Mouse (Mus musculus) B cell, adult 2 months (primary cell): Measurements from ENCODE around the gene Krt75.
"Not testable (repeated sequence)": the region's sequence is repeated elsewhere in the genome, so short reads cannot be mapped to it uniquely, and the experiment has no call there.

Experiments
- DNase-seq, 2 experiments: peaks; one replicate each; pipeline ENCODE4 v3.0.0; 2022

The Krt75 gene

DNA sequence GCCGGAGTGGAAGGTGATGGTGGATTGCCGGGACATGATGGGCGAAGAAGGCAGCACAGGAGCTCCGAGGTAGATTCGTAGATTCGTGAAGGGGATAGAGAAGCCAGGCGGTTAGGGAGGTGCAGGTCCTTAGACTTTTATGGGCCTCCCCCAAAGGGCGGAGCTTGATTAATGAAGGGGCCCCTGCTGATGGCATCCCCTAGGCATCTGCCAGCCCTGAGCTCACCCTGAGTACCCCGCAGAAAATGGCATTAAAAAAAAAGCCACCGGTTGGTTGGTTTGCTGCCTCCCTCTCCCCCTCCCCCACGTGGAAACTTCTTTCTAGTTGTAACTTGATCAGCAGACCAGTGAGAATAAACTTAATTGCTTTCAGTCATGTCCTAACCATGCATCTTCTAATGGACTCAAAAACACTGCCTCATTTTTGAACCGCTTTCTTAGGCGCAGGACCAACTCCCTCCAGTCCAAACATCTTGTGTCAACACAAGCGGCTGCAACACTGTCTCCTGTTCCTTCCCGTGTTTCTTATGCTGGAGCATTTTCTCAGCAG lies at the start of gene Krt75:
Gene Krt75, minus strand, starts transcription at position 109 of the 550 bp plus-strand sequence.
- no peak for DNase-seq

DNA sequence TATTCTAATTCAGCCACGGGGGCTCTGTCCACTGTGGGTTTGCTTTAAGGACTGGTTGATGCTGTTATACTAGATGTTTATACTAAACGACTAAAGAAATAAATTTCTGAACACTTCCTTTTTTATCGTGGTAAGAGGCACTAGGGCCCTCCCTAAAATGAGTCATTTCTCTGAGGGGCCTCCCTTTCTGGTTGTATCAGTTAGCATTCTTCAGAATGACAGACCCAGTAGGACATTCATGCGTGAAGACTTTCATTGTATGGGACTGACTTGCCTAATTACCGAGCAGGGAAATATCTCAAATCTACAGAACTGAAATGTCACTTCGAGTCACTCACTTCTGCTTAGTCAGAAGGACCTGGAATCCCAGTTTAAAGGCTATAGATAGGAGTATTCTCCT lies 25.4 kb upstream of the Krt75 start:
- DNase-seq: no peak

DNA sequence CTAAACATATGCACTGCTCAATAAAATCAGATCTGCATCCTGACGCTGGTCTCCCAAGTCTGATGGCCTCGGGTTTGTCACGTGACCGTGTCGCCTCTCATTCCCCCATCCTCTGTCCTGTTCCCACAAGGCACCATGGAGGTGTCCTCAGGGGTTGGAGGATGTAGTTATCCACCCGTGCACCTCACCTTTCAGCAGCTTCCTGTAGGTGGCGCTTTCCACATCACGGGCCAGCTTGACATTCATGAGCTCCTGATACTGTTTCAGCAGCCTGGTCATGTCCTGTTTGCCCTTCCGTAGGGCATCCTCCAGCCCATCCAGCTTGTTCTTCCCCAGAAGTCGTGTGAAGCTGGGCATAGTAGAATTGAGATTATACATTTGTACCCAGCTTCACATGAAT lies 14.5 kb upstream of the Krt75 start:
- no peak for DNase-seq

DNA sequence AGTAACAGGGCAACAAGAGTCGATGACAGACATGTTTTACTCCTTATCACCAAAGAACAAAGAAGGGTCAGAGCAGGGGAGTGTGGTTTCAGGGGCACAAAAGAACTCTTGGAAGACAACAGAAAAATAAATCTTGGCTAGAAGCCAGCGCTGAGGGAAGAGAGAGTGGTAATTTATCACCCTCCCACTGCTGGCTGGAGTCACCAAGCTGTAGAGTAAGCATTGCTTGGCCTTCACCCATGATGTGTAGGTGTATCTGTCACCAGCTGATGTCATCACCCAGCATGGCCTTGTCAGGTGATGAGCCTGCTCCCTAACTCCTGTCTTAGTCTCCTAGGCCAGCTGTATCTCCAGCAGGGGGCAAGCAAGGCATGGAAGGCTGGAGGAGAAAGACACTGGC lies 10.8 kb upstream of the Krt75 start:
- no peak for DNase-seq

DNA sequence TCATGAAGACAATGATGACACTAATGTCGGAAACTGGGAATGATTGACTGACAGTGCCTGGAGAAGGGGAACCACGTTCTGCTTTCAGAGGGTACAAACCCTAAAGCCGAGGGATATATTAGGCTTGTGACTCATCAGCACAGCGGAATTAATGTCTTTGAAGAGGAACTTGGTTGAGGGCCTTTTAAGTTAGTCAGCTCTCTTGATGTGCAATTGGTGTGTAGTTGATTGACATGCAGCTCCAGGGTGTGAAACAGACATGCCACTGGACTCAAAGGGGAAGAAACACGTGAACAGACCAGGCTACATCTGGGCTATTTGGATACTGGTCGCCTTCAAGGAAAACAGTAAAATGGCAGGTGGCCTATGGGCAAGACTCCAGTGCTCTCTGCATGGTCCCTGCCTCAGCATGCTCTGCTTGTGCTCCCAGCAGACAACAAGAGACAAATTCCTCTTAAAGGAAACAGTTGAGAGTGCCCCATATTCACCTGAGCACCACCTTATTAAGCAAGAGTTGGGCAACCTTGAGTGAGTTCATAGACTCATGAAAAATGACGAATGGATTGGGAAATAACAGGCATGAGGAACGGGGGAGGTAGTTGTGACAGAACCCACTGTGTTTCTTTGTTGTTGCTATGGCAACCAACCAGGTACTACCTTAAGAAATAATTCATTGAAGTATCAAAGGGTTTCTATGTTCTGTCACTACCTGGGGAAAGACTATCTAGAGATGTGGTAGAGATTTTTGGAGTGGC lies 9.7 kb upstream of the Krt75 start:
- no peak for DNase-seq

DNA sequence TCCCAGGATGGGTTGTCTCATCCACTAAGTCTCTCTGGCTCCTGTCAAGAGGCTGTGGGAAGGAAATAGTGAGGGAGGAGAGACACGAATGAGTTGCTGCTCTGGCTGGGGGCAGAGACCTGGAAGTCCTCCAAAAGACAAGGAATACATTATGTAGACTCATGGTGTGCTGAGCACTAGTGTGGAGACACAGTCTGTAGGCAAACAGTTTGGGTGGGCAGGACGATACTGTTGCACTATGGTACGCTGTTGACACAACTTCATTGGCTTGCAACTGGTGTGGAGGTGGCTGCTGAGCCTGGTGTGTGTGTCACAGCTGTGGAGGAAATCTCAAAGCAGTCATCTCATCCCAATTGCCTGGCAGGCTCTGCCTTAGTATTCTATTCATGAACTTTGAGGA lies 8.0 kb upstream of the Krt75 start:
- no peak for DNase-seq

DNA sequence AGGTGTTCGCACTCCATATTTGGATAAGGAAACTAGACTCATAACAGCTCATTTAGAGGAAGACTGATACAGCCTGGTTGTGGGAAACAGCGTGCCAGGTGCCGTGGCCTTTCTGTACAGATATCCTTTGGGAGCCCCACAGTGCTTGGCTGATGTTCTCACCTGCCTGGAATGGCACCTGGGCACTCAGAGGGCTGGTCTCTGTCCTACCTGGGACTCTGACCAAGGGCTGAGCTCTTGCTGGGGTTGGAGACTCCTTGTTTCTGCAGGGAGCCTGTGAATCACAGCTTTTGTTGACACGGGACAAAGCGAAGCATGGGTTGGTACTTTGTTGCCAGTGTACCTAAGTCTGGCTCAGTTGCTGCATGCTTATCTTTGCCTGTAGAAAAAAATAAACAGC lies 1.8 kb upstream of the Krt75 start:
- no peak for DNase-seq

DNA sequence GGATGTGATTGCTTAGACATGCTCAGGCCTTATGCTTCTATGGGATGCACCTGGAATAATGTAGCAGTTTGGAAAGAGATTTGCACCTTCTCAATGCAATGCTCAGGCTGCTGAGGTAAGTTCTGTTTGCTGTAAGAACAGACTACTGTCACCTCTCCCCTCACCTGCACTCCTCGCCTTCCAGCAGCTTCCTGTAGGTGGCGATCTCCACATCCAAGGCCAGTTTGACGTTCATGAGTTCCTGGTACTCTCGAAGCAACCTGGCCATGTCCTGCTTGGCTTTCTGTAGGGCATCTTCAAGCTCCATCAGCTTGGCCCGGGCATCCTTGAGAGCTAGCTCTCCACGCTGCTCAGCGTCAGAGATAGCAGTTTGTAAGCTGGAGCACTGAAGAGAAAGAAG lies 5.9 kb downstream of the Krt75 start:
- DNase-seq: peak in 1 of 2 experiments; percentile 7

DNA sequence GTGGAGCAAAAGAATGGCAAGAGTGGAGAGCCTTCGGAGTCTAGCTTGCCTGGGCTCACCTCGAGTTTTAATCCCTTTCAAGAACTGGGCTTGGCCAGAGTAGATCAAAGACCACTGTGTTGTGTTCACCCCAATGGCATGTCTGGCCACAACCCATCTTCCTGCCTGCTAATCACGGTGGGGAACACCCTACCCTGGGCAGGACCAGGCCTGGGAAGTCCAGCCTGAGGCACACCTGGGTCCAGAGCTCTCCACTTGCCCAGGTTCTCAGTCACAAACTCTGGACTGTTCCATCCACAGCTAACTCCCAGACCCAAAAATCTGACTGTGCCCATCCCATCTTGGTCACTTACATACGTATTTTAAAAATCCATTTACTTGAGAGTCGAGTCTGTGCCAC lies 10.9 kb downstream of the Krt75 start, which contains the start of gene Krt90:
Gene Krt90, minus strand, starts transcription at position 101 of the 400 bp plus-strand sequence.
- no peak for DNase-seq

DNA sequence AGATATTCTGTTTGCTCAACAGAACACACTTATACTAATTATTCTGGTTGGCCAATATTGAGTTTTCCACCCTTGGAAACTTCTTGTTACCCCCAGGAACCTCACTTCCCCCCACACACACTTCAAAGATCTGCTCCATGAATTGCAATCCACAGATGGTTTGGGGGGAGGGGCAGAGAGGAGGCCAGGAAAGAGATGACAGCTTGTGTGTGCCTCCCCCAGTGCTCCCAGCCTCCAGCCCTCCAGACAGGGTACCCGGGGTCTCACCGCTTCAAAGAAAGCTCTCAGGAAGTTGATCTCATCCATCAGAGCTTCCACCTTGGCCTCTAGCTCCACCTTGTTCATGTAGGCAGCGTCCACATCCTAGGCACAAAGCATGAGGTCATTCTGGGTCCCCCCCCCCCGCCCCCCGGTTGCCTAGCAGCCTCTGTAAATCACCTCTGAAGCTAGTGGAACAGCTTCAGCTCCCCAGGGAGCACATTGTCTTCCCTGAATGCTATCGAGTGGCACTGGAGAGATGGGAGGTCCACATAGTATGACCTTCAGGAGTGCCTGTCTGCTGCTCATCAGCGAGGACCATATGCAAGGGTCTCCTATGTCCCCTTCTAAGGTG lies 15.6 kb downstream of the Krt75 start:
- DNase-seq: no peak

DNA sequence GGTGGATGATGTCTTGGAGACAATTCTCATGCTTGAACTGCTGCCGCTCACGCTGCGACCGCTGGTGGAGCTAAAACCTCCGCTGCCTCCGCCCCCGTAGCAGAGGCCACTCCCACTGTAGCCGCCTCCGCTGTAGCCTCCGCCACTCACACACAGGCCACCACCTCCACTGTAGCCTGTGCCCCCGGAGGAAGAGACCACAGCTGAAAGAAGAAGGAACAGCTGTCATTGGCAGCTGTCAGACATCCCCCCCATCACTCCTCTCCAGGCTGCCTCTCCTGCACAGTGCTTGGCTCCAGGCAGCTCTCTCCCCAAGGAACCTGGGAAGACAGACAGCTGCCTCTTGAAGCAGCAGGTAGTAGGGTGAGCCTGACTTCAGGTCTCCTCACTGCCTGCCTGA lies 20.5 kb downstream of the Krt75 start:
- no peak for DNase-seq

DNA sequence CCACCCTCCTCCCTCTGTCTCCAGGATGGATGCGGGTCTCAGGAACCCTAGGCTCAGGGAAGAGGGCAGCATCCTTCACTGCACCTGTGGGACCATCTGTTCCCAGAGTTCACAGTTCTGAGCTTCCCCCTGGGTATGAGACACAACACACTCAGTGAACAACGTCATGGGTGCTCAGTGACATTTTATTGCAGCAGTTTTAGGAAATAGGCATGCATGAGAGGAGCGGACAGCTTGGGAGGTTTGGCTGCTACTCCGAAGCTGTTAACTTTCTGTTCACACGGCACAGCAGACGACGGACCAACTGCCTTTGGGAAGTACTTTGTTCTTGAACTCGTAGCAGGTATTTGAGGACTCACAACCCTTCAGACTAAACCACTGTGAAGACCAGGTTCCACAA lies 21.5 kb downstream of the Krt75 start:
- no peak for DNase-seq

DNA sequence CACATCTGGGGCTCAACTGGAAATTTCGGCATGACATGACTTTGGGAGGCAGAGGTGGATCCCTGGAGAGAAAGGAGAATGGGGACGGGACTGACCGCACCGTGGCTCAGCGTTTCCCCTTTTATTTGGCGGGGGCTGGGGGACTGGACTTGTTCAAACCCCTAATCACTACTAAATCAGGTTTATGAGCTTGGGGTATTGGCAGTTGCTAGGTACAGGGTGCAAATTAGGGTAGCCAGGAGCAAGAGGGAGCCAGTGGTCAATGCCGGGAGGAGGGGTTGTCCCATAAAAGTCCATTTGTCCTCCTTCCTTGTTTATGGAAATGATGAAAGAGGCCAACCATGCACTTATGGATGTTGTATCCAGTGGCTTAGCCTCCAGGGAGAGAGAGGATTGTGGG lies 23.1 kb downstream of the Krt75 start, which contains the start of gene Krt82:
Gene Krt82, minus strand, starts transcription at position 101 of the 400 bp plus-strand sequence.
- DNase-seq: no peak

DNA sequence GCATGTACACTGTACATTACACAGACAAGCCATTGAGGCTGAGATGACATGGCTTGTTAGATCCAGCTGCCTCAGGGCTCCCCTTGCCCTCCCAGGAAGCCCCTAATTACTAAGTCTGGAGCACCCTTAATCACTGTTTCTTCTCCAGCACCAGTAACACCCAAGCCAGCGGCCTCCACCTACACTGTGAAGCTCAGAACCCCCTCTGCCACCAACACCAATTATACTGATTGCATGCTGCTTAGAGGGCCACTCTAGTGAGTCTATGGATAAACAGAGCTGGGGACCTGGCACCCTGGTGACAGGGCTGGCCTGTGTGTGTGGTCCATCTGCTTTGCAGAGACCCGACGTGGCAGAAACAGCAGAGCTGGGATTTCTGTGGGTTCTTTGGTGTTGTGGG lies 29.2 kb downstream of the Krt75 start:
- no peak for DNase-seq

DNA sequence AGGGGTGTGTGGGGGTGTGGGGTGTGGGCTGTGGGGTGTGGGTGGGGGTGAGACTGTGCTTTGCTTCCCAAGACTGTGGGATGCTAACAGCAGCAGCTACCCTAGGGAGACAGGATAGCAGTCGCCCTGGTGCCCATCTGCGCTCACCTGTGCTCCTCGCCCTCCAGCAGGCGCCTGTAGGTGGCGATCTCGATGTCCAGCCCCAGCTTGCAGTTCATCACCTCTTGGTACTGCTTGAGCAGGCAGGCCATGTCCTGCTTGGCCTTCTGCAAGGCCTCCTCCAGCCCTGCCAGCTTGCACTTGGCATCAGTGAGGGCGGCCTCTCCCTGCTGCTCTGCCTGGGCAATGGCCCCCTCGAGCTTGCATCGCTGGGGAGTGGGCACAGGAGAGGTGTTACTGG lies 31.2 kb downstream of the Krt75 start:
- DNase-seq: no peak

DNA sequence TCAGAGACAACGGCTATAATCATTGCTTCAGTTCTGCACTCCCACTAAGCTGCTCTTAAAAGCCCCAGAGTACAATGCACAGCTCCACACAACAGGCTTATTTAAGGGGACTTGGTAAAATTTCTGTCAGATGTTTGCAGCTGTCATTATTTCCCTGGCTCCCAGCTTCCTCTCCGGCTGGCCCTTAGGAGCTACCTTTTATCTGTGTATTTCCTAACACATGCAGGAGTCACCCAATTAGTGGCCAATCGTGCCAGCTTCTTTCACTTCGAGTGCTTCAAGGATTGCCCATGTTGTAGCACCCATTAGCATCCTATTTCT lies 35.2 kb downstream of the Krt75 start:
- no peak for DNase-seq

DNA sequence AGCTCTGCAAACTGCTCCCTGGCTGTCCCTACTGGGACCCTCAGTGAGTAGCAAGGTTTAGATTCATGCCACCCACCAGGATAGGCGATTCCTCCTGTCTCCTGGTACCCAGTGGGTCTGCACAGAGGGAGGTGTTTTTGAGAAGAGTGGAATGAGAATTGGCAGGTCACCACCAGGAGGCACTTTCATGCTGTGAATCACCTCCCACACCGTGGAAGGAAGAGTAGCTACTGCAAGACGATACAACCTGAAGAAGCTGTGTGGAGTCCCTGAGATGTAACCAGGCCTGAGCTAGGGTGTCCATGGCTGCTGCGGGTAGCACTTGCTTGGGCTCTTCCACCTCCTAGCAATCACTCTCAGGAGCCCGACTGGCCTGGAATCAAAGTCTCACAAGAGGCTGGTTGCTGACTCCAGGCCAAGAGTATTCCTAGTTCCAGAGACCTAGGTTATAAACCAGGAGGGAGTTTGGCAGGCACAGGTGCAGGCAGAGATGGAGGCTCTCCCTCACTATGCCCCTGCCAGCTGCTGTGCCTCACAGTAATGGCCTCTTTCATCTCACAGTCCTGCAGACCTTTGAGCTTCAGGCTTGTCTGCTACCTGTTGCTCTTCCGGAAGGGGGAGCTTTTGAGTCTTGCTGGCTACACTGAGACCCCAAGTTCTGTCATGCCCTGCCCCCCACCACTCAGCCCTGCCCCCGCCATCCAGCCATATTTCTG lies 35.7 kb downstream of the Krt75 start:
- no peak for DNase-seq

DNA sequence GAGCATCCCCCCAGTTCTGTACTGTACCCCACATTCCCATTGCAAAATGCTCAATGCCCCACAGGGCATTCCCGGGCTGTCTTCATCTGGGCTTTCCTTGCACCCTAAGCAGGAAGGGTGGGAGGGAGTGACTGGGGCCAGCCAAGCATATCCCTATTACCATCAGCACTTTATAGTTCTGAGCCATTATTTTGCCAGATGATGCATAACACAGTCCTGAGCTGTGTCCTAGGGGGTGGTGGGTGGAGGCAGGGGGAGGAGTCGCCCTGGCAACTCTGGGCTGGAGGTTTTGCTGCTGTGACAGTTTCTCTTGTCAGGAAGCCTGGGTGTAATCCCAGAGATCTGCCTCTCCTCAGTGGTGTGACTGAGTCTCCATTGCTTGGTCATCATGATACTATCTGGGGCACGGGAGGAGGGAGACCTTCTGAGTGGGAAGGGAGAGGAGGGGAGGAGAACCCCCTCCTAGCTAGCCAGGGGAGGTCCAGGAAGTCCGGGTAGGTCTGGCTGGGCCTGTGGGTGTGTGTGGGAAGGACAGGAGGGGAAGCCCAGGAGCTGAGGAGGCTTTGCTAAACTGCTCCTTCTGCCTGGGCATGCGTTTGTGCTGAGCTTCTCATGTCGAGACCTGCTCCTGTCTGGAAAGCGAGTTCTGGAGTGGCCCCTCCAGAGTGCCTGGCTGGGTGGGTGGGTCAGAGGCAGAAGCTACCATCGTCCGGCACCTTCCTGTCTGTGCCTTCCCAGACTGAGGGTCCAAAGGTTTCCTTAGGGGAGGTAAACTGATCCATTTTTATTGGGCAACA lies 37.5 kb downstream of the Krt75 start:
- no peak for DNase-seq

DNA sequence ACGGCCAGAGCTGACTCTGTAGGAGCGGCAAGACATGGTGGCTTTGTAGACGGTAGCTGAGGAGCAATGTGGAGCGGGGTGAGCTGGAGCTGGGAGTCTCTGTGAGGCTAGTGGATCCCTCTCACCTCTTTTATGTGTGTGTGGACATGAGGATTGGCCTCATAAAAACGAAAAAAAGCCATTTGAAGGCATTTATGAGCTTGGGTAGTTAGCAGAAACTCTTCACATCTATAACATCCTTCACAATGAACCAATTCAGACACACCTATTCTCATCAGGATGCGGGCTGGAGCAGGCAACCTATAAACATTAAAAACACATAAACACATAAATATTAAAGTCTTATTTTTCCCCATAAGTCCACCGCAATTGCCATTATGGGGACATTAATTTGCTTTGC lies 41.0 kb downstream of the Krt75 start, which contains the start of gene Krt84:
Gene Krt84, minus strand, starts transcription at position 101 of the 400 bp plus-strand sequence.
- DNase-seq: no peak

DNA sequence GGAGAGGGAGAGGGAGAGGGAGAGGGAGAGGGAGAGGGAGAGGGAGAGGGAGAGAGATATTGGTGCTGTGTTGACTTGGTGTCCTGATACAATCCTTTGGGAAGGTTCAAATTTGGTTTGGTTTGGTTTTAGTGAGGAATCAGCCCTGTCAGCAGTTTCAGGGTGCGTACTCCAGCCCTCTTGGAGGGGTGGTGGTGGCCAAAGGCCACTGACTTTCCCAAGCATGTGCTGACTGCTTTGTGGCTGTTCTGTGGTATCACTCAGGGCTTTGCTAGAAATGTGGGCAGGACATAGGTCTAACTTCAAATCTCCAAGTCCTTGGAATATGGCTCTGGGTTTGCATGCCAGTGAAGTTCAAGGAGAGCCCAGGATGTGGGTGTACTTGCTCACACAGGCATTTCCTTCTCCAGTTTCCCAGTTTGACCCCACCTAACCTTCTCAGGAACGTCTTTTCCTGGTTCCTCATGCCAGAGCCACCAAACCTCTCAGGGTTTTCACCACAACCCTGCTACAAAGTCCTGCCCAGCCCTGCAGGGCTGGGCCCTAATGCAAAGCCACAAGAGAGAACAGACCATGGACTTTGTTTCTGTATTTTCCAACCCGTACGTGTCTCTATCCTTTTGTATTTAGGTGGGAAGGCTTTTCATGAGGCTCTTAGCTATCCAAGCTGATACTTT lies 51.0 kb downstream of the Krt75 start:
- no peak for DNase-seq

DNA sequence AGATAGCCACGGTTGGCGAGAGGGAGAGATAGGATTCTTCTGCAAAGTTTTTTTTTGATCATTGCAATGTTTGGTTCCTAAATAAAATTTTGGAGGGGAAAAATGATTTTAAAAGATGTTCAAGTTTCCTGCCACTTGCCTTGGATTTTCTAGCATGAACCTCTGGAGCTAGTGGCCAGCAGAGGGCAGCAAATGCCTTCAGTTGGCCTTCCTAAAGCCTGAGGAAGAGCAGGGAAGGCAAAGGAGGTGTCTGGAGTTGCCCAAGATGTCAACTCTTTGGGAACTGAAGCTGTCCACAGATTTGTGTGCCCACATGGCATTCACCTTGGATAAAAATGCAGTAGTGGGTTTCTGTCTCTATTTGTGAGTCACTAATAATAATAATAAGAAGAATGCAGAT lies 53.9 kb downstream of the Krt75 start:
- peak; percentile 22 to 28 for DNase-seq

DNA sequence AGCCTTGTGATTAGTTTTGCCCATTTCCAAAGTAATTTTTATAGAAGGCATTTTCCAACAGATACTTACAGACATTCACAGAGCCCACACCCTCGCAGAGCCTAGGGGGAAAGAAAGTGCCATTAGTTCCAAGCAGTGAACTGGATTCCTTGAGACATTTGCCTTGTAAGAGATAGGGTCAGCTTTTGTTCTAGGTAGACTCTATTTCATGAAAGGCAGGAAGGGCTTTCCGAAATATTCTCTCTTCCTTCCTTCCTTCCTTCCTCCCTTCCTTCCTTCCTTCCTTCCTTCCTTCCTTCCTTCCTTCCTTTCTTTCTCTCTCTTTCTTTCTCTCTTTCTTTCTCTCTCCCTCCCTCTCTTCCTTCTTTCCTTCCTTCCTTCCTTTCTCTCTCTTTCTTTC lies 56.5 kb downstream of the Krt75 start, which contains the start of gene Gm49425:
Gene Gm49425, minus strand, starts transcription at position 101 of the 400 bp plus-strand sequence.
- not testable (repeated sequence) for DNase-seq
